Mouse (Mus musculus) granulocyte monocyte progenitor cell, adult 5-6 weeks (primary cell): ENCODE measurements at regions not wholly inside any gene's neighbourhood (a gene's known extent, or its start where the extent isn't known, plus 50 kb on each side); places are given as distances from the start of the nearest gene placed in this dataset.

Experiments
- ATAC-seq: replicated peaks from 2 replicates; pipeline ENCODE4 v1.8.0; 2016; ENCODE audit warnings: mild to moderate bottlenecking, moderate TSS enrichment, inconsistent platforms; ENCODE audit not compliant: poor library complexity, severe bottlenecking

DNA sequence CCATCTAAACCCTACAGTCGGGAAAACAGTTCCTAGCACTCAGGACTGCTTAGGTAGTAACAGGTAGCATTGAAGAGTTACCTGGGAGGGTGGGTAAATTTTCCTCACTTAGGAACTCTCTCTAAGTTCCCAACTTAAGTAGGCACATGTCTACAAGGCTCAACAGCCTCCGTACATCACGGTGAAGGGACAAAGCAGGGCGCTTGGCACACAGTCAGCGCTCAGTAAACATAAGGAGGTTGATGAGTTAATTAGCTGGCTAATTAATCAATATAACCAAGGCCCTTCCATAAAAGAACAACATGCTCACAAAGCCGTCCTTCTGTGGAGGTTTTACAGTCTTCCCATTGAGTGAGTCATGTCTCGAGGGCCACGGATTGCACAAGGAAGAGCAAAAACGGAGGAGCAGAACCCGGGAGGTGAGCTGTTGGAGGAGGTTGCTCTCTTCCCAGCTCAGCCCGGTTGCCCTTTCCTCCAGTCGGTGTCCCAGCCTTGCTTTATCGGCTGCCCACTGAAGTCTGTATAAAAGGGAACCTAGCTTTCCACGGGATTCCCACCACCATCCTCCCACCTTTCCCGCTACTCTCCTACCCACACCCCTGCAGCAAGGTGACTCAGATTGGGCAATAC, 180.2 kb downstream of the Ly86 start:
- no peak for ATAC-seq

DNA sequence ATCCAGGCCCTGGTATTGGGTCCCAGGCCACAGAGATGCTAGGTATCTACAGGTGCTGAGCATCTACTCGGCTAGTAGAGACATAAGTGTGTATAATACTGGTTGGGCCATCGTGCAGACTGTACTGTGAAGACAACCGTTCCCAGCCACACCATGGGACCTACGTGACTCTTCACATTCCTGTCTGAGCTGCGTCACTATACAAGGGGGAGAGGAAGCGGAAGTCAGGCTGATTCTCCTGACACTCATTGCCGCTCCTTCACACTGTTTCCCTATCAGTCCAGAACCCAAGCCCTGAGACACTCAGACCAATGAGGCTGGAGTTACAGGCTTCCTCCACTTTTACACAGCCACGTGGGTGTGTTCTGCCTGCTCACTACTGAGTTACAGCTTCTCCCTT, 181.1 kb downstream of the Ly86 start:
- peak; percentile 33 for ATAC-seq

DNA sequence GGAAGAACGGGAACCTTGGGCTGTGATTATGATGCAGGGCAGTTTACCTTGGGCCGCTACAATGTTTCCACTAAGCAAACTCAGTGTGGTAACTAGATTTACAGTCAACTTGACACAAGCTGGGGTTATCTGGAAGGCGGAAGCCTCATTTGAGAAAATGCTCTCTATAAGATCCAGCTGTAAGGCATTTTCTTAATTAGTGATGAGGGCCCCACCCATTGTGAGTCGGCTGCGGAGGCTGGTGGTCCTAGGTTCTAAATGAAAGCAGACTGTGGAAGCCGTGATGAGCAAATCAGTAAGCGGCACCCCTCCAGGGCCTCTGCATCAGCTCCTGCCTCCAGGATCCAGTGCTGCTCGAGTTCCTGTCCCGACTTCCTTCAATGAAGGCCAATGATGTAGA, 183.4 kb downstream of the Ly86 start:
- no peak for ATAC-seq

DNA sequence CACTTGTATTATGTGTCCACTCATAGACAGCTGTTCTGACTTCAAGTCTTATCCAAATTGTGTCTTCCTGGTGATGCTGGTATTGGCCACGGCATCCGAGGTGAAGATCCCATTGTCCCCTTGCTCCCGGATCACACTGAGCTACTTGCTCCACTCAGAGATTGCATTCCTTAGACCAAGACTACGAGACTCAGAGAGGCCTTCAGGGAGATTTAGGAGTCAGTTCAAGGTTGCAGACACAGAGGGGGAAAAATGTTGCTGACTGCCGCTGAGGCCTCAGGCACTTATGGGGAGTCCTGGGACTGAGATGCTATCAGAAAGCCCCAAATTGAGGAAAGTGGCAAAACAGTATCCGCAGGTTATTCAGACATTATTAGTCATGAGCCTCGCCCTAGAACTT, 183.9 kb downstream of the Ly86 start:
- ATAC-seq = no peak

DNA sequence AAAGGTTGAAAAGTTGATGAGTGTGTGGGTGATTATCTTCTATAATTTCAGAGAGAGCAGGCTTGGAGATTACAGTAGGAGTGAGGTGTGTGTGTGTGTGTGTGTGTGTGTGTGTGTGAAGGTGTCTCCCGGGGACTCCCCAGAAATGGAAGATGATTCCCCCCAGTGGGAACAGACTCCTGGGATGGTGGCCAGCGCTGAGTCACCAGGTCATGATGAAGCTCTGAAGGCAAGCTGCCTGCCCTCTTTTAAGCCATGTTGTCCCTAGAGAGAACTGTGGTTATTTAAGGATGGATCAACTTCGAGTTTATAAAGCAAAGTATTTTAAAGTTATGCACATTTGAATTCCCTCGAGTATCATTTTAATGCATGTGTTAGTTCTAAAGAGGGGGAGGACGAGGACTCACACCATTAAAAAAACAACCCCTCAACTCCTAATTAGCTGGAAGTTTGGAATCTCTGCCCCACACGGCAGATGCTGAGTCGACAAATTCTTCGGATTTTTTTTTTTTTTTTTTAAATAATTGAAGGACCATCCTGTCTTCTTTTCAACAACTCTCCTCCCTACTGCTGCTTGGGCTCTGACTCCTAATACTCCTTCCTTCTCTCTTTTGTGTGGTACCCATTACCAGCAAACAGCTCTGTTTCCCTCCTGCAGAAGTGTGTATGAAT, 186.6 kb downstream of the Ly86 start:
- no peak for ATAC-seq

DNA sequence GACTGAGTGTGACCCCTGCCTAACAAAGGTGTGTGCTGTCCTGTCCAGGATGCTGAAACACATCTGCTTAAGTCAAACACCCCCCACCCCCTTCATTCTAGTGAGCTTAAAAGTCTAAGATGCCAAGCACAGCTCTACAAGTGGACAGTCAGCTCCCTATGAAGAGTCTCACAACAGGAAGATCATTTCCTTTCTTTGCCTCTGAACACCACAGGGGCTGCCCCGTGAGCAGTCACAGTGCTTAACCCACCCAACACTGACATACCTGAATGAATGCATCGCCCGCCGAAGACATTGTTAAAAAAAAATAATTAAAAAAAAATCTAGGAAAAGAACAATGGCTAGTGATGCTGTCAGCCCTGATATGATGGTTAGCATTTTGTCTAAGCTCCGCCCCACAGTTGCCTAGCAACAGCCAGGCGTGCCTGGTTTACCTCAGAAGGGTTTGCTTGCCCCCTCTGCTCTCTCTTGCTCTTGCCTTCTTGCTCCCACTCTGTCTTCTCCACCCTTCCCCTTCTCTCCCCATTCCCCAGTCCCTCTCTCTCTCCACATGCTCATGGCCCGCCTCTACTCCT, 187.7 kb downstream of the Ly86 start:
- no peak for ATAC-seq

DNA sequence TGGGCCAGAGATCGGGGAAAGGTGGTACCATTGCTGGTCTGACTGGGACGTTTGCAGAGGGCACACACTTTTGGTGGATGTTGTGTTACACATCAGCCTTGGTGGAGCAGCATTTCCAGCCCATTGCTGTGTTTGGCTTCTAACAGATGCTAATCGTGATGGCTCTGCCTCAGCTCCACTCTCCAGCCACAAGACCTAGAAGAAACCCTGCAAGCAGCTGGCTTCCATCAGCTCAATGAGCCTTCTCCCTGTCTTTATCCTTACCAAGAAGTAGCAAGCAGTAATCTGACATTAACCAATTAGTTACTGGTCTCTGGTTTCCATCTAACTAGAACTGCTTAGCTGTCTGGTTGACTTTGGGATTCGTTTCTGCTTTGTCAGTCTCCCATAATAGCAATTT, 188.8 kb downstream of the Ly86 start:
- ATAC-seq = no peak

DNA sequence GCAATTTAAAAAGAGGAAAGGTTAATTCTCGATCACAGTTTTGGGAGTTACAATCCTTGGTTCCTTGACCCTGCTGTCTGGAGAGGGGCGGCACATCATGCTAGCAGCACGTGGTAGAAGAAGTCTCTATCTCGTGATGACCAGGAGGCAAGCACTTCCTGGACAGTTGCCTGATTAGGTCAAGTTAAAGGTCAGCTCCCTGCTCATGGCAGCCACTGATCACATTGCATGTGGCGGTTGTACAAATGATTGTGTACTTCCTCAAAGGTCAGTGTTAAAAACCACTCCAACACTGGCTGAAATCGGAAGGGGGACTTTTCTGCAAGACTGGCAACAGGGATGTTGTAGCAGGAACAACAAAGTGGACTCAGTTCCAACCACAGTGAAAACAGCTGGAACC, 192.3 kb downstream of the Ly86 start:
- ATAC-seq = 0 out of 2 replicates have a peak, but pooled peaks have one; percentile 22

DNA sequence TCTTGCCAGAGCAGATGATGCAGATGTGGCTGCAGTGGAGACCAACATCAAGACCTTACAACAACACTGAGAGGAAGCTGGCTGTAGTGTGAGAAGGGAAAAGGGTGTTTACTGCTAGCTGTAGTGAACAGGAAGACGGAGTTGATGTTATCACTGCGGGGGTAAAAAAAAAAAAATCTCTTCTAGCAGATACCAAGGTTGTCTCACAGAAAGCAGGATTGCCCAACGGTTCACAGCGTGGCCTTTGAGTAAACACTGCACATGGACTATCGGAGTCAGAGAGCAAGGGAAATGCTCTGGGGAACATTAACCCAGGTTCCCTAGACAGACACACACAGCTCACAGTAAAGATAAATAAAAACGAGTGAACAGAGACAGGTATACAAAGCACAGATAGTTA, 192.8 kb downstream of the Ly86 start:
- ATAC-seq = peak; percentile 24

DNA sequence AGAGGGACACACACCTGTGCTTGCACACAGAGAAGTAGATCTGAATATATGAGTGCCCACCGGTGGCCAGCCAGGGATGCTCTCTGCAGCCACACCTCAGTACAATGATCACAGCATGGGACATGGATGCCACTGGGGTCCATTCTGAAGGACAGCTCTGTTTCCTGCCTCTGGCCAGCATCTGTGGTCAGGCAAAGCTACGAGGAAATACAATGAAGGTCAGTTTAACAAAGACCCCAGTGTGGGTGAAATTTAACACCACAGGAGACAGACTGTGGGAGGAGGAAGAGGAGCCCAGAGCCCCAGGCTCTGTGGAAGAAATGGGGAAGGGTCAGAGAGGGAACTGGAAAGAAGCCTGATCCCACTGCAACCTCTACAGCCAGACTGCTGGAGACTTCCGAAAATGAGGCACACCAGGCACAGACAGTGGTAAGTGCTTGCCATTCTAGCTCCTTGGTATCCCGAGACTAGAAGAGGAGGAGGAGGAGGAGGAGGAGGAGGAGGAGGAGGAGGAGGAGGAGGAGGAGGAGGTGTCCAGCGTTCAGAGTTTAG, 196.0 kb downstream of the Ly86 start:
- peak; percentile 17; the same call in 1 of the 2 replicates for ATAC-seq

DNA sequence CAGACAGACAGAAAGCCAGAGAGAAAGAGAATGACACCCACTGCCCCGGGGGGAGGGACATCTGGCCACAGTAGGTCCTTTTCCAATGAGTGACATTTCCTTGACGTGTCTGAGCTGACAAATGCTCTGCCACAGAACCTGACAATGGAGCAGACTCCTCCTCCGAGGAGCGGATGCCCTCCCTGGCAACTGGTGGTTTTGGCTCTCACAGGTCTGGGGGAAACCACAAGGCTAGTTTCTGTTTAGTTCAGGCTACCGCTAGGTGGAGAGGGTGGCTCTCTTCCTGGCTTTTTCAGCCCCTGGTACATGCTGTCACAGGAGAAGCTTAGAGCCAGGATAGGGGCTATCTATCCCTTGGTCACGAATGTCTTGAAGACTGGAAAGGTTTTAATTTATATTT, 196.7 kb downstream of the Ly86 start:
- ATAC-seq = peak; percentile 77

DNA sequence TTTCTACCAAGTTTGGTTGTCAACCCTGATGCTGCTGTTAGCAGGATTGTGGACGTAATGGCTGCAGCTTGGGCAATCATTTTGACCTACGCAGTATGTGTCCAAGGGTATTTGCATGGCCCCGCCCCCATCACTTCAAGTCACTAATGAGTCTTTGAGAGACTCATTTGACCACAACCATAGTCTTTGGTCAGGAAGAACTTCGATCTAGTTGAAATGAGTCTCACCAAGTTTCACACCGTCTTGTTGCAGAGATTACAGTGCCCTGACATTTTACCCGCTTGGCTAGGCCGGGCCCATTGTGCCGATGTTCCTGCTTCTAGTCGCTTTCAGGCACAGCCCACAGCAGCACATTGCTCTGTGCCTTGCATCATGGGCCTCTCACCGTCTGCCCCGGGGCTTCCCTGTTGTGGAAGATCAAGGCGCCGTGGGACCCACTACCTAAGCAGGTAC, 197.8 kb downstream of the Ly86 start:
- ATAC-seq = peak; percentile 40

DNA sequence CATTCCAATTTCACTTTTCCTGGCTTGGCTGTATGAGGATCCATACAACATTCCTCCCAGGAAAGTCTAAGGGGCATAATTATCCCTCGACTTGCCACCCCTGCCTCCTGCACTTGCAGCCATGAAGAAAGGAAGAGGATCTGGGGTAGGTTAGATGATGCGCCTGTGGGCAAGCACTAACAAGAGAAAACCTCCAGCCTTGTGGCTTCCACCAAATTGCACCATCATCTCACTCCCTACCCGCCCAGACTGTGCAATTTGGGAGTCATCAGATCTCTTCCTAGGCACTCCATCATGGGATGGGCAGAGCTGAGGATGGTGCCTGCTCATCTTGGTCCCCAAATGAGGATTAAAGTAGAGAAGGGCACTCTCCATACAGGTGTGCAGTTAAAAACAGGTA, 198.8 kb downstream of the Ly86 start:
- ATAC-seq = peak; percentile 23; the same call in 1 of the 2 replicates

DNA sequence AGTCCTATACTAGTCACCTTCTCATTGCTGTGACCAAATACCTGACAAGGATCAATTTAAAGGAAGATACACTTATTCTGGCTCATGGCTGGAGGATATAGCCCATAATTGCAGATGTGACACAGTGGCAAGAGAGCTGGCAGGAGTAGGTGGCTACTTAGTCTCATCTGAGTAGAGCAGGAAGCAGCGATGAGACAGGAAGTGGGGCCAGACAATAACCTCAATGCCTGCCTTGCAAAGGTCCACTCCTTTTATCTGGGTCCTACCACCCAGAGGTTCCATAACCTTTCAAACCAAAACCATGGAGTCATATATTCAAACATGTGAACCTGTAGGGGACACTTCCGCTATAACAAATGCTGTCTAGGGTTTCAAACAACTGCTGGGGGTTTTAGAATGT, 199.7 kb downstream of the Ly86 start:
- ATAC-seq = no peak

DNA sequence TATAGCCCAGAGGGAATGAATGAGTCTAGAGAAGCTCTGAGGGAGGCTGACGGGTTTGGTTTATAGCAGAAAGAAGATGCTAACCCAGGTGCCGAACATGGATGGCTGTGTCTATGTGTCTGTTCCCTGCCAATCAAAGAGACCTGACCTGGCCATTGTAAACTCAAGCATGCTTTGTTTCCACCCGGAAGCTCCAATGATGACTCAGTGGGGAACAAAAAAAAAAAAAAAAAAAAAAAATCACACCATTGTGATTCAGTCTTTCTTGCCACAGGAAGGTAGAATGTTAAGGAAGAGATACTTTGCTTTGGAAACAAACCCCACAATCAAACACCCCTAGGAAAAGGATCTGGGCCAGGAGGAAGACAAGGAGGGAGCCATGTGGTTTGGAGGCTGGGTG, 201.5 kb downstream of the Ly86 start:
- ATAC-seq = no peak

DNA sequence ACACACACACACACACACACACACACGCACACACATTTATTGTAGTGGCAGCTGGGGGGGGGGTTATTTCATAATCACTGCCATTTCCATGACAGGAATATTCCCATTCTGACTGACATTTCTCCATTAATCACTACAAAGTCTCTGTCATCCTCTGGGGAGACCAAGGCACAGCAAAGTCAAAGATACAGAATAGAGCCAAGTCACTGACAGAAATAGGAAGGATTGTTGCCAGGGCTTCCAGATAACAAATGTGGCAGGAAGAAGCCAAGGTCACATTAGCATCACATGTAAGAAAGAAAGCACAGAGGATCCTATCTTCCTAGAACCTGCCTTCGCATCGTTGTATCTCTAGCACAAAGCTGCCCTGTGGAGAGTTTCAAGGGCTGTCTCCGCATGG, 205.6 kb downstream of the Ly86 start:
- no peak for ATAC-seq

DNA sequence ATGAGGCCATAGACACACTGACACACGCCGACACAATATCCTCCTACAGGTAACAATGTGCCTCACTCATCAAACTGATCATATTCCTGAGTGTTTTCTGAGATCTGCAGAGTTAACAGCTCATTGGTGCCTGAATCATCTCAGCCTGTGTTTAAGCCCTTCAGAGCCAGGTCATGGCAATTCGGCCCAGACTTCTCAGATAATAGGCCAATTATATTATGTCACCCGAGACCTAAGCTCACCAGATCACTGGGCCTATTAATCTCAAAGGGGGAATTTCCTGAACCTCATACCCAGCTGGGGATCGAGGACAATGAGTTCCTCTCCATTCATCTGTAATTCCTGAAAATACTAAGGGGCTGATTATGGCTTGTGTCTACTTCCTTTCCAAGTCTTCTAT, 208.4 kb downstream of the Ly86 start:
- no peak for ATAC-seq

DNA sequence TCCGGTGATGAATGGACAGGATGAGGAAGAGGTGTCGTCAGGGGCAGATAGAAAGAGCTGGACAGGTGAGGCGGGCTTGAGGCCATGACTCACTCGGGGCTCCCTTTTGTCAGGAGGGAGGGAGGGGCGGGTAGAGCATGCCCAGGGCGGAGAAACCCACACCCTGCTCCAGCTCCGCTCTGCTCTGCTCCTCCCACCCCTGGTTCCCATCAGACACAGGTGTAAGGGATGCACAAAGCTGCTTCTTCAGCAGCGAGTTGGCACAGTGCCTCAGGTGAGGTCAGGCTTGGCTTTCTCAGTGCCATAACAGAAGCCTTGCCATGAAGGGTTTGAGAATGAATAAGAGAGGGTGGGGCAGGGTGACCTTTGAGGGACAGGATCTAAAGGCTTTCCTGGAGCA, 212.2 kb downstream of the Ly86 start:
- no peak for ATAC-seq

DNA sequence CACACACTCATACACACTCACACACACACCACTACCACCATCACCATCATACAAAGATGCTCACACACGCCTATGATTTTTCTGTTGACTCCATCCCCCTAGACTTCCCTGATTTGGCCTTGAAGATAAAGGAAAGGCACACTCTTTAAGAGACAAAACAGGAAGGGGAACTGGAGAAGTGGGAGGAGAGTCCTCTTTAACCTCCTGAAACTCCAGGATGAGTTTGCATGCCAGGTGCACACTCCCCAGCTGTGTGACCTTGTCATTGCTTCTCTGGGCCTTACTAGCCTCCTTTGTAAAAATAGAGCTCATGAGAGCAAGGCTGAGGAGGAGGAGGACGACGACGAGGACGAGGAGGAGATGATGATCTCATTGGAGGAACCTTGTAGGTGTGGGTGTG, 212.8 kb downstream of the Ly86 start:
- ATAC-seq = peak; percentile 50

DNA sequence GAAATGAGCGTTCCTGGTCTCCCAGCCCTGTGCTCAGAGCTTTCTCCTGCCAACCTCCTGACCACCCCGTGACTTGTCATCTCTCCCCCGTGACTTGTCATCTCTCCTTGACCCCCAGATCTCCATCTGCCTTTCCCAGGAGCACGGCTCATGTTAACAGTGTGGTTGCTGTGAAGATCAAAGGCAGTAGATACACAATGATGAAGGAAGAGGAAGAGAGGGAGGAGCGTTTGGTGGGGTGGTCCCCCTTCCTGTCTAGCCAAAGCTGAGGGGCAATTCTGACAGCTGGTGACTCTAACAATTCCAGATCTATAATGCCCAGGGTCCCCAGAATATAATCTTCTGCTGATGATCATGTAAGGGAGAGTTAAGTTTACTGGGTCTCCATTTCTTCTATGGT, 214.0 kb downstream of the Ly86 start:
- no peak for ATAC-seq

DNA sequence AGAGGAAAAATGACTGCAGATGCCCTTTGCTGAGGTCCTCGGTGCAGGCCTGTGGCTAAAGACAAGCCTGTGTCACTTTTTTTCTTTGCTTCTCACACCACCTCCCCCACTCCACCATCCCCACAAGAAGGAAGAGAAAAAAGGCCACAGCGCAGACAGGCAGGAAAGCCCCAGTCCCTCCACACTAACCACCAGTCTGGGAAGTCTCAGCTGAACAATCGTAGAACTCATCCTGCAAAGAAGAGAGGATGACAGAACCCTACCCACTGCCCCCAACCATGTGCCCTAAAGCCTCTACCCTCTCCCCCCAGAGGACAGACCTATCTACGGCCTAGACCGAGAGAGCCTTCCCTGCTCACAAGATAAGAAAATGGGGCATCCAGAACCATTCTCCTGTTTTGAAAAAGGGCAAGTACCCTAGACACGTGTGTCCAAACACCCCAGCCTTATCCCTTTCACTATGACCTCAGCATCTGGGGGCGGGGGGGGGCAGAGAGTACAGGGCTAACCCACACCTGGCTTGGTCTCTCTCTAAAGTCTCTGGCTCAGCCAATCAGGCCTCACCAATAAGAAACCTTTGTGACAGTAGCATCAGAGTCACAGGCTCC, 214.8 kb downstream of the Ly86 start:
- ATAC-seq = no peak
